Mouse (Mus musculus) hindbrain, embryonic 16.5 days (tissue): Measurements from ENCODE around the gene Dnmt3a. TPM values are rescaled to one million over a fixed set of nuclear protein-coding genes. Genes with fewer than 3 reads are reported as not detected.

Experiments used
- ATAC-seq: fragments of 200-750 bp; cut with Nextera tagmentation; 2 replicates; pipeline ENCODE4 v1.8.0; 2017; ENCODE audit warnings: moderate TSS enrichment, moderate library complexity
- H3K27ac ChIP-seq: fragments of 300-500 bp; sonication (generic); 2 replicates; pipeline ENCODE4 v1.5.1; 2014; ENCODE audit warnings: low read depth, mild to moderate bottlenecking, control low read depth, low read length, moderate library complexity
- H3K27me3 ChIP-seq: fragments of 300-500 bp; sonication (generic); replicated peaks from 2 replicates; pipeline ENCODE4 v1.6.1; 2014; ENCODE audit warnings: low read length; ENCODE audit not compliant: control insufficient read depth, insufficient read depth
- H3K36me3 ChIP-seq: fragments of 300-500 bp; sonication (generic); 2 replicates; pipeline ENCODE4 v1.6.1; 2014; ENCODE audit warnings: mild to moderate bottlenecking, low read length, moderate library complexity, mixed read lengths; ENCODE audit not compliant: control insufficient read depth, insufficient read depth
- H3K4me1 ChIP-seq: fragments of 300-500 bp; sonication (generic); 2 replicates; pipeline ENCODE4 v1.6.1; 2014; ENCODE audit warnings: low read depth, low read length; ENCODE audit not compliant: control insufficient read depth, insufficient read depth
- H3K4me2 ChIP-seq: fragments of 300-500 bp; sonication (generic); 2 replicates; pipeline ENCODE4 v1.6.1; 2014; ENCODE audit warnings: mild to moderate bottlenecking, low read length, control low read depth, moderate library complexity
- H3K4me3 ChIP-seq: fragments of 300-500 bp; sonication (generic); 2 replicates; pipeline ENCODE4 v1.5.1; 2014; ENCODE audit warnings: mild to moderate bottlenecking, low read length, control low read depth, moderate library complexity
- H3K9ac ChIP-seq: fragments of 300-500 bp; sonication (generic); 2 replicates; pipeline ENCODE4 v1.6.1; 2014; ENCODE audit warnings: low read depth, mild to moderate bottlenecking, control low read depth, low read length, moderate library complexity
- H3K9me3 ChIP-seq: fragments of 300-500 bp; sonication (generic); 2 replicates; pipeline ENCODE4 v1.6.1; 2014; ENCODE audit warnings: mild to moderate bottlenecking, low read length, moderate library complexity; ENCODE audit not compliant: control insufficient read depth
- WGBS: fragments of 180-500 bp; shearing (Covaris S2); extraction: QIAGEN DNeasy Blood & Tissue Kit; methylation state at CpG from one replicate; pipeline ENCODE4 v1.1.7; 2014; 5-methylcytosine and 5-hydroxymethylcytosine counted together
- polyA plus RNA-seq: library from polyadenylated mRNA; unstranded; fragments of >200 nt; fragmentation: Nextera tagmentation; extraction: Ambion mirVana; gene quantifications from 2 replicates; pipeline ENCODE4 v1.2.1, GENCODE M21; 2015

Gene Dnmt3a
- polyA plus RNA-seq, 1 experiment from 2014 or later: 104 TPM

DNA sequence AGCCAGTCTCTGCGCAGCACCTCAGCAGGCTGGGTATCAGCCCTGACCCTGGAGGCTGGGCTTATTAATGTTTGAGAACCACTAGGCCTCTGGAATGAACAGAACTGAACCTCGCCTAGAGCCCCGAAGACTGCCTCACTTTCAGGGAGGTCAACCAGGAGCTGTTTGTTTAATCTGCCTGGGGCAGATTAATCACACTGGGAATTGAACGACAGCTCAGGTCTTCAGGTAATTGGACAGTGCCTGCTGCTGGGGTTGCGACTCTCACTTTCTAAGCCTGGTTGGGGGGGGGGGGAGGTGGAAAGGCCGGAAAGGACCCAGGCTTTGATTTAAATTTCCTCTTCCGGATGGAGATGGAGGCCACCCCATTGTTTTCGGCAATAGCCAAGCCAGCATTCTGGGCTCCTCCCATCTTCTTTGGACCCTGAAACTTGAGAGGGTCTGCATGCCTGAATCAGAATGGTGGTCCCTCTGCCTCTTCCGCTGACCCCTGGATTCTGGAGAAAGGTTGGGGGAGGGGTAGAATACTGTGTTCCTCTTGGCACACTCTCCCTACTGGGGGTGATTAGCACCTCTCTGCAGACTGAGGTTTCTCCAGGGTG is 79.2 kb downstream of the Dnmt3a start:
- no peak overlapping the region for H3K27ac ChIP-seq
- H3K36me3 ChIP-seq: no peaks in the 10 kb centered on the region; the same call in 1 of the 2 replicates
- WGBS: 20% methylated on average over 9 of the region's 9 CpGs
- no peak overlapping the region for H3K9ac ChIP-seq
- H3K4me2 ChIP-seq: no peak overlapping the region
- peaks cover 55% of the 10 kb centered on the region for H3K4me1 ChIP-seq
- ATAC-seq: no peak
- H3K27me3 ChIP-seq: no peaks in the 10 kb centered on the region
- H3K4me3 ChIP-seq: no peak overlapping the region
- no peaks in the 10 kb centered on the region for H3K9me3 ChIP-seq

- Histone ChIP-seq H3K4me2 (no peak overlapping the region), H3K27ac (peak overlapping the region; percentile 89), H3K9me3 (no peaks in the 10 kb centered on the region), H3K36me3 (no peaks in the 10 kb centered on the region), H3K9ac (no peak overlapping the region), H3K4me1 (peaks cover 63% of the 10 kb centered on the region), H3K4me3 (no peak overlapping the region), H3K27me3 (no peaks in the 10 kb centered on the region)
- WGBS: 35% methylated on average over 2 of the region's 2 CpGs
- ATAC-seq: no peak
Measured at GRCm38 (mm10) chr12:3886601-3887000, 80.8 kb downstream of the Dnmt3a start.

DNA sequence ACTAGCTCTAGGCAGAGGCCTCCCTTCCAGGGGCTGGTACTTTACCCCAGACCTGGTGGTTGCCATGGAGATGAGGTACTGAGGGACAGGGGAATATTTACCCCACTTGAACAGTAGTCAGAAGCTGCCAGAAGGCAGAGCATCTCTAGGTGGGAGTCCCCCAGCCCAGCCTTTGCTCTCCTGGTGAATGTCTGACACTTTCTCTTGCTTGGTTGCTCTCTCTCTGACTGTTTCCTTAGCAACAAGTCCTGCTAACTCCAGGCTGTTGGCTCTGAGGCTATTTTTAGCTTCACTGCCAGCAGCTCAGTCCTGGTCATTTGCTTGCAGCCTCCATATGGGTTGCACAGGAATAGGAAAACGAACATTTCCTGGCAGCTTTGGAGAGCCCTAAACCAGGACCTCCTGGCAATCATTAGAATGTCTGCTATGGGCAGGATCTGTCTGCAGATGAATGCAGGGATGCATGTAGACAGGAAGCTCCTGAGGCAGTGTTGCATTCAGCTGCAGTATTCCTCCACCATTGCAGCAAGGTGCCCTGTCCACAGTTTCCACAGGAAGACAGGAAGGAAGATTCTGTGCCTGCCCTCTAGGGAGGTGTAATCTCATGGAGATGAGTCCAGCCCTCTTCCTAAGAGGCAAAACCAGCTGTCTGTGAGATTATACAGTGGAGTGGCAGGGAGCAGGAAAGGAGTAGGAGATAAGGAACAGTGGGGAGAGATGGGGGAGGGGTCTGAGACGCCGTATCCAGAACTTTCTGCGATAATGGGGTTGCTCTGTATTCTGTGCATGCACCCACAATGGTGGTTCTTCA is 81.9 kb downstream of the Dnmt3a start:
- Histone ChIP-seq H3K4me2 (peak overlapping the region; percentile 31; the same call in 1 of the 2 replicates), H3K27ac (peak overlapping the region; percentile 89), H3K4me3 (no peak overlapping the region), H3K9me3 (no peaks in the 10 kb centered on the region), H3K36me3 (no peaks in the 10 kb centered on the region), H3K4me1 (peaks cover 73% of the 10 kb centered on the region), H3K27me3 (no peaks in the 10 kb centered on the region), H3K9ac (peak overlapping the region; percentile 34; the same call in 1 of the 2 replicates)
- 14% methylated on average over 4 of the region's 4 CpGs for whole genome bisulfite sequencing
- ATAC-seq: peak; percentile 87

GRCm38 (mm10) chr12:3889875-3890635 is 84.2 kb downstream of the Dnmt3a start:
- Histone ChIP-seq H3K27me3 (no peaks in the 10 kb centered on the region), H3K4me3 (no peak overlapping the region), H3K9me3 (no peaks in the 10 kb centered on the region), H3K4me1 (peaks cover 77% of the 10 kb centered on the region), H3K27ac (0 out of 2 replicates have a peak overlapping the region, but pooled peaks have one; percentile 20), H3K9ac (no peak overlapping the region), H3K4me2 (no peak overlapping the region), H3K36me3 (no peaks in the 10 kb centered on the region)
- WGBS: 34% methylated on average over 7 of the region's 7 CpGs
- no peak for ATAC-seq

DNA sequence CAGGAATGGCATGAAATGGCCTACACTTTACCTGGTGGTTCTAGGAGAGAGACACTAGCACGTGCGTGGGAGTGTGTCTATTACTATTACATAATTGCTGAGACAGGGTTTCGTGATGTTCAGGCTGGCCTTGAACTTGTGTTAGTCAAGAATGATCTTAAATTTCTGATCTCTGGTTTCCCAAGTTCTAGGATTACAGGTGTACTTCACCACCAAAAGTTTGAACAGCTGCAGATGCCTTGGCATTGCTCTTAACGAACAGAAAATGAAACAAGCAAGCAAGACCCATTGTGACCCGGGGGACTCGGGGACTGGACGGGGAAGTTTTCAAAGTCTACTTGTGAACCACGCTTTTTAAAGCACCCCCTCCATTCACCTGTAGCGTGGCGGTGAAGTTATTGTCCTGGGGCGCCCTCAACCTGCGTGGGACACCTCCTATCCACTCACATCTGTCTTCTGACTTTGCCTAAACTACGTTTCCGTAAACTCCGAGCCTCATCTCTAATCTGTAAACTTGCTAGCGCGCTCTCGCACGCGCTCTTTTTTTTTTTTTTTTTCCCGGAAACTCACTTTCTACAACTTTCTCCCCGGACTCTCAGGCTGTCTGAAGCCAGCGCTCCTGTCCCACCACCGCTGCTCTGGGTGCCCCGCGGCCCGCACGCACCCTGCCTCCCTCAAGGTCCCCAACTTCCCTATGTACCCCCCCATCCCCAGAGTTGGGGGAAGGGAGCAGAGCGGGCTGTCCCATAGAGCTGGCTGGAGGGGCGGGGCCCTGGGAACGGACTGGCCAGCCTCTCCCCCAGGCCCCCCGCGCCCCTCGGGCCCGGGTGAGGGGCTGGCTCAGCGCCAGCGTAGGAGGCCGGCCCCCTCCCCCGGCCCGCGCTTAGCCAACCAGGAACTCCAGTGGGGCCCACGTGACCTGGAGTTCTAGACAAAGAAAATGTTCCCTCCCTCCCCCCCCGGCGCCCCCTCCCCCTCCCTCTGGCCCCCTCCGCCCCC is 85.2 kb downstream of the Dnmt3a start:
- H3K4me3 ChIP-seq: peak overlapping the region; percentile 40
- H3K4me2 ChIP-seq: peak overlapping the region; percentile 72
- peak; percentile 7; the same call in 1 of the 2 replicates for ATAC-seq
- H3K36me3 ChIP-seq: peaks cover 6% of the 10 kb centered on the region
- peaks cover 67% of the 10 kb centered on the region for H3K4me1 ChIP-seq
- H3K27me3 ChIP-seq: no peaks in the 10 kb centered on the region
- no peaks in the 10 kb centered on the region for H3K9me3 ChIP-seq
- WGBS: 6% methylated on average over 34 of the region's 45 CpGs
- peak overlapping the region; percentile 48; the same call in 1 of the 2 replicates for H3K27ac ChIP-seq
- peak overlapping the region; percentile 60 for H3K9ac ChIP-seq

GRCm38 (mm10) chr12:3891779-3892239 is 86.0 kb downstream of the Dnmt3a start:
- Histone ChIP-seq H3K27me3 (no peaks in the 10 kb centered on the region), H3K27ac (peak overlapping the region; percentile 48), H3K4me2 (peak overlapping the region; percentile 72), H3K9me3 (no peaks in the 10 kb centered on the region), H3K4me3 (peak overlapping the region; percentile 40), H3K4me1 (peaks cover 60% of the 10 kb centered on the region), H3K9ac (peak overlapping the region; percentile 60), H3K36me3 (peaks cover 10% of the 10 kb centered on the region)
- 3% methylated on average over 18 of the region's 18 CpGs for WGBS
- no peak for ATAC-seq

- Histone ChIP-seq H3K36me3 (peaks cover 16% of the 10 kb centered on the region), H3K27me3 (no peaks in the 10 kb centered on the region), H3K4me2 (peak overlapping the region; percentile 72), H3K27ac (peak overlapping the region; percentile 48), H3K4me3 (peak overlapping the region; percentile 40), H3K9me3 (no peaks in the 10 kb centered on the region), H3K9ac (peak overlapping the region; percentile 23; the same call in 1 of the 2 replicates), H3K4me1 (peaks cover 53% of the 10 kb centered on the region)
- no peak; the same call in 1 of the 2 replicates for ATAC-seq
- WGBS: 8% methylated on average over 15 of the region's 15 CpGs
Measured at GRCm38 (mm10) chr12:3892240-3893059, 86.6 kb downstream of the Dnmt3a start.
